Mouse (Mus musculus): ENCODE measurements around the gene Stap2.

DNA sequence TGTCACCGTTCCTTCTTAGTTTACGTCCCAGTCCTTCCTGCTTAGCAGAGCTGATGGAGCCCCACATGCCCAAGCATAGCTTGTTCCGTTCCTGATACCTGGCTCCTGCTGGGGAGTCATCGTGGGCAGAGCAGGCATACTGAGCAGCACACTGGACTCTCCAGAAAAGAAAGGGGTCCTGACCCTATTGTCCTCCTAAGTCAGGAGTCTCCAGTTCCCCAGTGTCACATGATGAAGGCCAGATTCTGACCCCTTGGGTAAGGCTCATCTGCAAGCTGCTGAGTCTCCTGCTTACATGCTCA is 17.6 kb upstream of the Stap2 start:
- TF ChIP-seq POLR2A (IDR thresholded peaks at IDR 0.05; ENCODE audit: insufficient read depth, low read length): no peak
- TF ChIP-seq CTCF (IDR thresholded peaks at IDR 0.05; ENCODE audit: low read depth, low read length): no peak
- TF ChIP-seq EP300 (IDR thresholded peaks at IDR 0.05; ENCODE audit: insufficient read depth, low read depth, low read length): no peak

All from ES-Bruce4 (cell line).